Mouse (Mus musculus) bone marrow, adult 2 months (tissue): ENCODE measurements around the gene Thbs2.

ENCODE experiments used
- CTCF ChIP-seq: fragments of 200-500 bp; IDR thresholded peaks from 2 replicates; pipeline ENCODE4 v1.5.1; 2011; ENCODE audit warnings: low read length, control low read depth; ENCODE audit not compliant: control insufficient read depth, insufficient read depth
- POLR2A ChIP-seq: fragments of 200-500 bp; IDR thresholded peaks from 2 replicates; pipeline ENCODE4 v1.6.1; 2011; ENCODE audit warnings: low read depth, mild to moderate bottlenecking, control low read depth, low read length, borderline replicate concordance; ENCODE audit not compliant: control insufficient read depth

DNA sequence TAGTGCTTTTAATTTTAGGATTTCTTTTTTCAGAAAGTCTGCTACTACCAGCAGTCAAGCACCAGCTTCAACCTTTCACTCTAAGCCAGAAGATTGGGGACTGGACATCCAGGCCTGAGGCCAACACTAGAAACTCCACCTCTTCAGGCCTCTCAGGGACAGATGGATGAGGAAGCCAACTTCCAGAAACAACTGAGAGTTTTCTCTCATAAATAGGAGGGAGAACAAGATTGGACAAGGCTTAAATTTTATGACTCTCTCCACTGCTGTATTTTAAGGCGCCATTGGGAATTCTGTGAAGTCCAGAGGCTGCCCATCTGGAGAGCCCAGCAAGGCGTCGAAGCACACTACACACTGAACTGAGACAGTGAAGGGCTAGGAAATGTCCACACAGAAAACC lies 17.0 kb upstream of the Thbs2 start:
- TF ChIP-seq POLR2A (no peak), CTCF (no peak)
